Mouse (Mus musculus): ENCODE results near the gene Lenep. TPM values are rescaled to one million over a fixed set of nuclear protein-coding genes. Genes with fewer than 3 reads are reported as not detected.

Gene Lenep
- polyA plus RNA-seq, 1 experiment, result not detected

DNA sequence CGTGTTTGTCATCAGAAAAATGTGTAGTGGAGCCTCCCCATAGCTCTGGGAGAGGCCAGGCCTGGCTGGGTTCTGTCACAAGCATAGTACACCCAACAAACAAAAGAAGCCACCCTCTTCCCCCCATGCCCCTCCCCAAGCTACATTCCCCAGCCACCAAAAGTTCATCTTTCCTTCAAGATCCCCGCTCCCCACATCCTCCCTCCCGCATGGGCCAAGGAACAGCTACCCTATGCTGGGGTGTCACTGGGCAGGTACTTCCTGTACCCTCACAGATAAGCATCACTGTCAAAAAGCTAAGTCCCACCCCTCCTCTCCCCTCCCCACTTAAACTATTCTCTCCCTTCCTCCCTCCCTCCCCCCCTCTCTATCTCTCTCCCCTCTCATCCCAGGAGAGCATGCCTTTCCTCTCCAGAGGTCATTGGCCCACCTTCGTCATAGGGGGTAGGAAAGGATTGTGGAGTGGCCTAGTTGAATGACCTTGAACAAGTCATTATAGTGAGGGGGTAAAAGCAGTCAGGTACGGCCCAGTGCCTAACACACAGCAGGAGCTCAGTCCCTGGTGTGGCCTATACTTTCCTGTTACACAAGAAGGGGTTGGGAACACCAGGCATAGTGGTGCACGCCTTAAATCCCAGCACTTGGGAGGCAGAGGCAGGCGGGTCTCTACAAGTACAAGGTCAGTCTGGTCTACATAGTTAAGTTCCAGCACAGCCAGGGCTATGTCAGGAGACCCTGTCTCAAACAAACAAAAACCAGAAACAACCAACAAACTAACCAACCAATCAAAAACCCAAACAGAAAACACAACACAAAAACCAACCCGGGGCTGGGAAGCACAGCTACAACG, 20.3 kb downstream of the Lenep start:
- 79% methylated on average over 9 of the region's 9 CpGs for WGBS
- no peak for TF ChIP-seq POLR2A (IDR thresholded peaks at IDR 0.05; ENCODE audit: low read depth, low read length)
- TF ChIP-seq CTCF (conservative IDR thresholded peaks at IDR 0.05; ENCODE audit: insufficient read depth, insufficient read length, low read depth, low read length), result no peak
- H3K27me3 ChIP-seq (replicated peaks; ENCODE audit: control insufficient read depth, insufficient read depth, low read length), result no peaks in the 10 kb centered on the region
- DNase-seq, result no peak
- H3K4me1 ChIP-seq (ENCODE audit: control insufficient read depth, insufficient read depth, low read length), result peaks cover 6% of the 10 kb centered on the region; the same call in 1 of the 2 replicates
- no peak overlapping the region for H3K27ac ChIP-seq (ENCODE audit: insufficient read depth, low read depth, low read length)
- H3K36me3 ChIP-seq (ENCODE audit: control insufficient read depth, insufficient read depth, low read length), result 0 out of 2 replicates have a peak, but pooled peaks cover 1% of the 10 kb centered on the region
- no peak overlapping the region for H3K4me3 ChIP-seq (ENCODE audit: insufficient read depth, low read depth, low read length)

DNA sequence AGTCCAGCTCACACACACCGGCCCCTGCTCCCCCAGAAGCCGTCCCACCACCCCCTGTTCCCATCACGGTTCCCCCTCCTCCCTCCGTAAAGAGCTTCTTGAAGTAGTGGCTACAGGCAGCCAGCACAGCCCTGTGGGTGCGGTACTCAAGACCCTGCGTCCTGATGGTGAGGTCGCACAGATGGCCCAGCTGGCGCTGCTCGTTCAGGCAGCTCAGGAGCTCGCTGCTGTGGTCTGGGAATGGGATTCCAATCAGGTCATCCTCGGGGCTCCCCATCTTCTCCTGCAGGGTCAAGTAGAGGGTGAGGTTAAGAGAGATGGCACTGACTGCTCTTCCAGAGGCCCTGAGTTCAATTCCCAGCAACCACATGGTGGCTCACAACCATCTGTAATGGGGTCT, 21.4 kb downstream of the Lenep start:
- no peak for DNase-seq
- Histone ChIP-seq H3K27ac (ENCODE audit: insufficient read depth, low read depth, low read length) (no peak overlapping the region), H3K4me3 (ENCODE audit: insufficient read depth, low read depth, low read length) (no peak overlapping the region), H3K27me3 (replicated peaks; ENCODE audit: control insufficient read depth, insufficient read depth, low read length) (no peaks in the 10 kb centered on the region), H3K36me3 (ENCODE audit: control insufficient read depth, insufficient read depth, low read length) (0 out of 2 replicates have a peak, but pooled peaks cover 1% of the 10 kb centered on the region), H3K4me1 (ENCODE audit: control insufficient read depth, insufficient read depth, low read length) (peaks cover 6% of the 10 kb centered on the region; the same call in 1 of the 2 replicates)
- WGBS, result 84% methylated on average over 11 of the region's 11 CpGs
- TF ChIP-seq CTCF (conservative IDR thresholded peaks at IDR 0.05; ENCODE audit: insufficient read depth, insufficient read length, low read depth, low read length) (no peak), POLR2A (IDR thresholded peaks at IDR 0.05; ENCODE audit: low read depth, low read length) (no peak)

DNA sequence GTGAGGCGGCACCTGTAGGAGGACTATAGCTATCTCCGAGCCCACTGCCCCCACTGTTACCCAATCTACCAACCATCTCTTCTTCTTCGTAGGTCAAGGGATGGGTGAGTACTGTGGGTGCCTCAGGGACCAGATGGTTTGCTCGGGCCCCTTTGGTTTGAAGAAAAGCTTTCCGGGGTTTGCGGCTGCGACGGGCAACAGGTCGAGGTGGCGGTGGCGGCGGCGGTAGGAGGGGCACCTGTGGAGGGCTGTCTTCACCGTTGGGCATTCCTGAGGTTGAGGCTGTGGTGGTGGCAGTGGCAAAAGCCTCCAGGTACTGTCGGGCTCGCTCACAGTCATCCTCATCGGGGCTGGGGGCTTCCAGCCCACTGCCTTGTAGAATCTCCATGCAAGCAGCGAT, 21.9 kb downstream of the Lenep start:
- H3K4me3 ChIP-seq (ENCODE audit: insufficient read depth, low read depth, low read length), result no peak overlapping the region
- no peak for DNase-seq
- peaks cover 6% of the 10 kb centered on the region; the same call in 1 of the 2 replicates for H3K4me1 ChIP-seq (ENCODE audit: control insufficient read depth, insufficient read depth, low read length)
- 0 out of 2 replicates have a peak, but pooled peaks cover 1% of the 10 kb centered on the region for H3K36me3 ChIP-seq (ENCODE audit: control insufficient read depth, insufficient read depth, low read length)
- 95% methylated on average over 18 of the region's 18 CpGs for WGBS
- TF ChIP-seq POLR2A (IDR thresholded peaks at IDR 0.05; ENCODE audit: low read depth, low read length), result no peak
- no peak for TF ChIP-seq CTCF (conservative IDR thresholded peaks at IDR 0.05; ENCODE audit: insufficient read depth, insufficient read length, low read depth, low read length)
- H3K27me3 ChIP-seq (replicated peaks; ENCODE audit: control insufficient read depth, insufficient read depth, low read length), result no peaks in the 10 kb centered on the region
- H3K27ac ChIP-seq (ENCODE audit: insufficient read depth, low read depth, low read length), result no peak overlapping the region

DNA sequence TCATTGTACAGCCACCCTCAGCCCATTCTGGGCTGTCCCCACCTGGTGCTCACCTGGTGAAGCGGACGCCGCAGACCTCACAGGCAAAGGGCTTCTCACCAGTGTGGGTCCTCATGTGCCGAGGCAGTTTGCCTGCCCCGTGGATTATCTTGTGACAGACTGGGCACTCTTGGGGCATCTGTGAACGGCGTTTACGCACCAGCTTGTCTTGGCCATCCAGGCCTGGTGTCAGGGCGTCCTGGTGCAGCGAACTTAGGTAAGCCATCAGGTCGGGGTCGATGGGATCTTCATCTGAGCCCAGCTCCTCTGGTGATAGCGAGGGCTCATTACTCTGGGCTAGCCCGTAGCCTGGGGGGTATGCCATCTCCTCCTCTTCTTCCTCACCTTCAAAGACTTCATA, 22.3 kb downstream of the Lenep start:
- no peak for TF ChIP-seq CTCF (conservative IDR thresholded peaks at IDR 0.05; ENCODE audit: insufficient read depth, insufficient read length, low read depth, low read length)
- TF ChIP-seq POLR2A (IDR thresholded peaks at IDR 0.05; ENCODE audit: low read depth, low read length), result no peak
- WGBS, result 90% methylated on average over 14 of the region's 14 CpGs
- no peak overlapping the region for H3K4me3 ChIP-seq (ENCODE audit: insufficient read depth, low read depth, low read length)
- no peaks in the 10 kb centered on the region for H3K27me3 ChIP-seq (replicated peaks; ENCODE audit: control insufficient read depth, insufficient read depth, low read length)
- peaks cover 6% of the 10 kb centered on the region; the same call in 1 of the 2 replicates for H3K4me1 ChIP-seq (ENCODE audit: control insufficient read depth, insufficient read depth, low read length)
- 0 out of 2 replicates have a peak, but pooled peaks cover 1% of the 10 kb centered on the region for H3K36me3 ChIP-seq (ENCODE audit: control insufficient read depth, insufficient read depth, low read length)
- H3K27ac ChIP-seq (ENCODE audit: insufficient read depth, low read depth, low read length), result no peak overlapping the region
- no peak for DNase-seq

DNA sequence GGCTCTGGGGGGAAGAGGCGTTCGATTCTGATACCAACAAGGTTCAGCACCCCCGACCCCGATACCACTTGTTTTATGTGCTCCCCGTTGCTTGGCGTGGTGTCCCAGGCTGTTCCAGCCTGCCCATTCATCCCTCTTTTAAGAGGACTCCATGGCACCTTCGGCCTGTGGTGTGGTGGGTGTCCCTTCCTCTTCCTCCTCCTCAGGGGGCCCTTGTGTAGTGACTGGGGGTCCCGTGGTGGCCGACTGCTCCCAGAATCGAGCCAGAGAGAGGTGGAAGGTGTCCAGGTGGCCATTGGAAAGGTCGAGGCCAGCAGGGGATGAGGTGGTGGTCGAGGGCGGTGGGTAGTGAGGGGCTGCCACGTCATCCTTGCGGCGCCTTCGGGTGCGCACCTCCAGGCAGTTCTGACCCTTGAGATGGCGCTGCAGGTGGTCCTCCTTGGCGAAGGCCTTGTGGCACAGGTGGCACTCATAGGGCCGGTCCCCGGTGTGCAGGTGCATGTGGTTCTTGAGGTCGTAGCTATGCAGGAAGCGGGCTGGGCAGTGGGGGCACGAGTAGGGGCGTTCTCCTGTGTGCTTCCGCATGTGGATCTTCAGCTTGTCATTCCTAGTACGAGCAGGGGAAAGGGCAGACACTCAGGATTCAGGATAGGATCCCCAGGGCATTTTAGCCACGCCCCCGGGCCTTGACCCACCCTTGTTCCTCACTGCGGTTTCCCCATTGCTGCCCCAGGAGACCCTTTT, 23.0 kb downstream of the Lenep start:
- no peak overlapping the region for H3K27ac ChIP-seq (ENCODE audit: insufficient read depth, low read depth, low read length)
- no peak for DNase-seq
- TF ChIP-seq POLR2A (IDR thresholded peaks at IDR 0.05; ENCODE audit: low read depth, low read length) (no peak), CTCF (conservative IDR thresholded peaks at IDR 0.05; ENCODE audit: insufficient read depth, insufficient read length, low read depth, low read length) (no peak)
- H3K4me1 ChIP-seq (ENCODE audit: control insufficient read depth, insufficient read depth, low read length), result peaks cover 6% of the 10 kb centered on the region; the same call in 1 of the 2 replicates
- 84% methylated on average over 31 of the region's 31 CpGs for WGBS
- 0 out of 2 replicates have a peak, but pooled peaks cover 1% of the 10 kb centered on the region for H3K36me3 ChIP-seq (ENCODE audit: control insufficient read depth, insufficient read depth, low read length)
- no peak overlapping the region for H3K4me3 ChIP-seq (ENCODE audit: insufficient read depth, low read depth, low read length)
- no peaks in the 10 kb centered on the region for H3K27me3 ChIP-seq (replicated peaks; ENCODE audit: control insufficient read depth, insufficient read depth, low read length)

DNA sequence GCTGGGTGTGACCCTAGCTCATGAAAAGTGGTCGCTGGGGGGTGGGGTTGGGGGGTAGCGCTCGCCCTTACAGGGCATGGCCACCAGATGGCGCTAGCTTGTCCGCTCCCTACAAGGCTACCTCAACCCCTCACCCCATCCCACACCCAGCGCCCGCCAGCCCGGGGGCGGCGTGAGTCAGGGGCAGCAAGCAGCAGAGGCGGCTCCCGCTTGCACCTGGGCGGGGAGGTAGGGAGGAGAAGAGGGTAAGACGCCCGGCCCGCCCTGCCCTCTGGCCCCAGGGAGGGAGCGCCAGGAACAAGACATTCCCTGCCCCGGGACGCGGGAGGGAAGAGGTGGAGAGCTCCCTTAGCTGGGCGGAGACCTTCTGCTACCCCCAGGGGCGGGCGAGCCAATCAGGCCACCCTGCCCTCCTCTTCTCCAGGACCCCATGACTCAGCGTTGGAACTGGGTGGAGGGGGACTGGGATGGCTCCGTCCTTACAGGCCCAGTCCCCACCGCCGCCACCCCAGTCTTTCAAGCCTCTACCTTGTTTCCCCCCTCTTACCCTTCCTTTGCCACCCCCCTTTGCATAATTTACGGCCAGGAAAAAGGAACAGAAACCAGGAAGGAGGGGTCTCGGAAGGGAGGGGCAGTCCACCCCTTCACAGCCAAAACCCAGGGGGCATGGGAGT, 24.1 kb downstream of the Lenep start:
- Histone ChIP-seq H3K27me3 (replicated peaks; ENCODE audit: control insufficient read depth, insufficient read depth, low read length) (no peaks in the 10 kb centered on the region), H3K4me3 (ENCODE audit: insufficient read depth, low read depth, low read length) (peak overlapping the region; percentile 57), H3K36me3 (ENCODE audit: control insufficient read depth, insufficient read depth, low read length) (0 out of 2 replicates have a peak, but pooled peaks cover 1% of the 10 kb centered on the region), H3K4me1 (ENCODE audit: control insufficient read depth, insufficient read depth, low read length) (peaks cover 6% of the 10 kb centered on the region; the same call in 1 of the 2 replicates), H3K27ac (ENCODE audit: insufficient read depth, low read depth, low read length) (no peak overlapping the region)
- peak; percentile 73 for TF ChIP-seq CTCF (conservative IDR thresholded peaks at IDR 0.05; ENCODE audit: insufficient read depth, insufficient read length, low read depth, low read length)
- TF ChIP-seq POLR2A (IDR thresholded peaks at IDR 0.05; ENCODE audit: low read depth, low read length), result no peak
- DNase-seq, result peak; percentile 79
- WGBS, result 8% methylated on average over 29 of the region's 29 CpGs
